ENCODE assay signal across 25 mouse cellular contexts in genomic region chr17:65105622-65106021, GRCm38 (mm10).
DNase-seq lines count a peak whose midpoint lies in the region; ATAC-seq and TF ChIP-seq lines count a peak whose summit lies in the region.
"Had no signal": no experiment of that assay in that cellular context is flagged by ENCODE, and none has a peak within 500 bp of the region (broad histone marks: within the 10 kb centered on the region; RNA-seq: fewer than 3 reads in every experiment).

No protein-coding gene starts in this region.

- H3K36me3 ChIP-seq in liver, postnatal 0 days (replicated peaks; ENCODE audit: insufficient read depth, low read length): no peaks in the 10 kb centered on the region
- H3K36me3 ChIP-seq: embryonic facial prominence, embryonic 10.5 days; embryonic facial prominence, embryonic 12.5 days; forebrain, embryonic 15.5 days; G1E had no signal

- H3K27ac ChIP-seq in liver, postnatal 0 days (ENCODE audit: low read depth): no peak overlapping the region
- H3K27ac ChIP-seq: embryonic facial prominence, embryonic 10.5 days; embryonic facial prominence, embryonic 12.5 days; forebrain, embryonic 13.5 days; forebrain, embryonic 15.5 days had no signal

- H3K4me2 ChIP-seq in liver, postnatal 0 days (ENCODE audit: low read depth, low read length): no peak overlapping the region
- H3K4me2 ChIP-seq: embryonic facial prominence, embryonic 12.5 days; forebrain, embryonic 13.5 days; forebrain, embryonic 15.5 days had no signal

- no peak overlapping the region for H3K9ac ChIP-seq in liver, postnatal 0 days (replicated peaks)
- H3K9ac ChIP-seq: embryonic facial prominence, embryonic 12.5 days; forebrain, embryonic 13.5 days; forebrain, embryonic 15.5 days; forebrain, postnatal 0 days had no signal

- no peak for TF ChIP-seq CTCF in liver, postnatal 0 days (IDR thresholded peaks at IDR 0.05; ENCODE audit: low read depth)

- no peaks in the 10 kb centered on the region for H3K4me1 ChIP-seq in liver, postnatal 0 days (ENCODE audit: insufficient read depth)
- H3K4me1 ChIP-seq: embryonic facial prominence, embryonic 10.5 days; embryonic facial prominence, embryonic 12.5 days; forebrain, embryonic 13.5 days; forebrain, embryonic 15.5 days had no signal

- ATAC-seq in frontal cortex, adult (ENCODE audit: low TSS enrichment): peak; percentile 93
- ATAC-seq in liver, postnatal 0 days: no peak
- ATAC-seq: activated CD4-positive, CD25-positive, alpha-beta regulatory T cell, adult 4 months; CD4-positive, CD25-positive, alpha-beta regulatory T cell, adult 4 months; forebrain, embryonic 13.5 days; forebrain, embryonic 15.5 days; forebrain, postnatal 0 days; Patski had no signal

- H3K27me3 ChIP-seq in liver, postnatal 0 days (ENCODE audit: insufficient read depth, low read length): no peaks in the 10 kb centered on the region
- H3K27me3 ChIP-seq: CH12.LX; embryonic facial prominence, embryonic 12.5 days; forebrain, embryonic 13.5 days; forebrain, embryonic 15.5 days had no signal

- no peak for TF ChIP-seq EP300 in liver, postnatal 0 days (IDR thresholded peaks at IDR 0.05; ENCODE audit: low read depth)

- no peak for DNase-seq in frontal cortex, postnatal 25 days (ENCODE audit: low spot score in 2 of 2)
- DNase-seq in brain, adult 2 months (ENCODE audit: low read depth, low spot score): peak; percentile 48
- peak; percentile 38 for DNase-seq in telencephalon, adult 2 months (ENCODE audit: low read depth, low spot score)
- no peak for DNase-seq in liver, postnatal 0 days
- DNase-seq: adrenal gland, adult 8-10 months; adrenal gland, postnatal 14 days; adrenal gland, postnatal 36 days; B cell, adult 2 months; cerebellum, adult 11 months; cerebellum, adult 18-20 months; cerebellum, adult 8-10 months; cerebellum, adult 9-11 months; cerebellum, postnatal 14 days; cerebellum, postnatal 36 days; forebrain, postnatal 0 days had no signal

- WGBS in liver, postnatal 0 days (ENCODE audit: insufficient replicate concordance): 86% methylated on average over 2 of the region's 2 CpGs

- H3K4me3 ChIP-seq in liver, postnatal 0 days (ENCODE audit: low read depth, low read length): no peak overlapping the region
- H3K4me3 ChIP-seq: embryonic facial prominence, embryonic 10.5 days; embryonic facial prominence, embryonic 12.5 days; forebrain, embryonic 13.5 days; forebrain, embryonic 15.5 days had no signal

- no peaks in the 10 kb centered on the region for H3K9me3 ChIP-seq in liver, postnatal 0 days (ENCODE audit: low read length)
- H3K9me3 ChIP-seq: embryonic facial prominence, embryonic 10.5 days; embryonic facial prominence, embryonic 12.5 days; forebrain, embryonic 13.5 days; forebrain, embryonic 15.5 days had no signal

Comparison
In these comparisons a context has a peak if more than half of its experiments do, and no peak if none do; other contexts are left out.
1. DNase-seq: peak in brain, adult 2 months (single experiment) and telencephalon, adult 2 months (single experiment); none in frontal cortex, postnatal 25 days (0 of 2) and liver, postnatal 0 days (single experiment).